Mouse (Mus musculus) erythroblast, embryonic 14.5 days (primary cell): ENCODE measurements around the gene Sdcbp2.

Experiments
- GATA1 ChIP-seq: IDR thresholded peaks from 2 replicates; pipeline ENCODE4 v1.6.1; 2012; ENCODE audit warnings: low read length, inconsistent platforms, mixed read lengths
- TAL1 ChIP-seq: IDR thresholded peaks from 3 replicates; pipeline ENCODE4 v1.6.1; 2012; ENCODE audit warnings: low read length, inconsistent platforms, mixed read lengths

- TF ChIP-seq GATA1 (no peak), TAL1 (no peak)
Observed at GRCm38 (mm10) chr2:151602106-151602505, 29.7 kb downstream of the Sdcbp2 start.
